Mouse (Mus musculus): Measurements from ENCODE around the gene Dclk1.

- TF ChIP-seq TAL1 (IDR thresholded peaks at IDR 0.05; ENCODE audit: low read length) = no peak
- no peak for TF ChIP-seq GATA1 (IDR thresholded peaks at IDR 0.05; ENCODE audit: low read length)
These were observed 73.7 kb downstream of the Dclk1 start for GRCm38 (mm10) chr3:55315827-55316226.

Data from erythroblast, embryonic 14.5 days (primary cell).